Mouse (Mus musculus) brain, embryonic 14.5 days (tissue): ENCODE results near the gene Ago3. TPM values are rescaled to one million over a fixed set of nuclear protein-coding genes. Genes with fewer than 3 reads are reported as not detected.

Experiments
- DNase-seq: peaks from one replicate; pipeline ENCODE4 v3.0.0-alpha.2; 2011; ENCODE audit warnings: low read depth
- CTCF ChIP-seq: fragments of 200-500 bp; IDR thresholded peaks from 2 replicates; pipeline ENCODE4 v1.5.1; 2012; ENCODE audit warnings: inconsistent platforms, mild to moderate bottlenecking, moderate library complexity, borderline replicate concordance; ENCODE audit not compliant: insufficient read depth, insufficient read length; ENCODE audit errors: extremely low read depth
- POLR2A ChIP-seq: fragments of 200-500 bp; IDR thresholded peaks from 2 replicates; pipeline ENCODE4 v1.6.1; 2012; ENCODE audit warnings: mild to moderate bottlenecking, inconsistent platforms, borderline replicate concordance; ENCODE audit not compliant: poor library complexity, insufficient read depth, insufficient read length, severe bottlenecking; ENCODE audit errors: extremely low read depth
- polyA plus RNA-seq: library from polyadenylated mRNA; depleted of rRNA; stranded (reverse); fragments of >200 nt; gene quantifications from 2 replicates; pipeline ENCODE4 v1.2.3, GENCODE M21; 2012

Gene Ago3
- polyA plus RNA-seq, 1 experiment = 7.6 TPM

DNA sequence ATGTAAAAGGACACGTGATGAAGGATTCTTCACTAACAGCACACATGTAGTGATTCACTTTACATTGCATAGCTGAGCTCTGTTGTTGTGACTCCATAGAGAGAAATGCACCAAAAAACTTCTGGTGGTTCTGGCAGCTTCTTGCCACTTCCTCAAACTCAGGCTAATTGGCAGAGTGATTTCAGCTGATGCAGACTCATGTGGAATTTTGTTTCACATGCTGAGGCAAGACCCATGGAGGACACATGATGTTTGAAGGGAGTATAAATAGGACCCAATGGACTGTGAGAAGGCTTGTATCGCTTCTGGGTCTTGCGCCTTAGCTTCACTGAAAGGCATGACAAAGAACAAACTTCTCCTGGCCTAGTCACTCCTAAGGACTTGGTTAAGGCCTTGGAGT is 16.8 kb downstream of the Ago3 start:
- TF ChIP-seq CTCF (no peak), POLR2A (no peak)
- DNase-seq = no peak

DNA sequence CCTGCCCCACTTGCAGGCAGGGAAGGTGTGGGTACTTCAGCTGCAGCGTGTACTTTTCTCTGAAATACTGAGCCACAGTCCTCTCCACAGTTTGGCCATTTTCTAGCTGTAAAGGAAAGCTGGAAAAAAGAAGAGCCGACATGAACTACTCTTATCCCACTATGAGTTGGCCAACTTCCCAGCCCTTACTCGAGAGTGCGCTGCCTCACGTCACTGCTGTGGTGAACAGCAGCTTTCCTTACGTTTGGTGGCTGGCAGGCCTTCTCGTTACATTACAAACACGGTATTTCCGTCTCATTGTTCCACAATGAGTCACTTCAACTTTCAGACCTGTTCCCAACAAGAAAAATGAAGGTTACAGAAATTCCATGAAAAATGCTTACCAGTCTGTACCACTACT is 57.9 kb downstream of the Ago3 start:
- TF ChIP-seq CTCF (no peak), POLR2A (no peak)
- peak; percentile 24 for DNase-seq

DNA sequence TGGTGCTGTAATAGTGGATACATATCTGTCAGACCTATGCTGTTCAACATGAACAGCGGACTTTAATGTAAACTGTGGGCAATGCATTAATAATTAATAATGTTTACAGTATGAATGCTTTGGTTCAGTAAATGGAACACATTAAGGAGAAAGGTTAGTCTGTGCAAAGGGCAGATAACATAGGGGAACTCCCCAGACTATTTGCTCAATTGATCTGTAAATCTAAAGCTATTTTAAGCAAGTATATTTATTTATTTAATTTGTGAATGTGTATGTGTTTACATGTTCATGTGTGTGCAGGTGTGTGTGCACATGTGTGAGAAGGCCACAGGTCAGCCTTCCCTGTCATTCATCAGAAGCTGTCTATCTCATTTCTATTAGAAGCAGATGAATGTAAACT is 69.3 kb downstream of the Ago3 start:
- DNase-seq = no peak
- no peak for TF ChIP-seq POLR2A
- TF ChIP-seq CTCF = no peak

GRCm38 (mm10) chr4:126343451-126343850 is 85.9 kb downstream of the Ago3 start:
- TF ChIP-seq CTCF (no peak), POLR2A (no peak)
- no peak for DNase-seq

DNA sequence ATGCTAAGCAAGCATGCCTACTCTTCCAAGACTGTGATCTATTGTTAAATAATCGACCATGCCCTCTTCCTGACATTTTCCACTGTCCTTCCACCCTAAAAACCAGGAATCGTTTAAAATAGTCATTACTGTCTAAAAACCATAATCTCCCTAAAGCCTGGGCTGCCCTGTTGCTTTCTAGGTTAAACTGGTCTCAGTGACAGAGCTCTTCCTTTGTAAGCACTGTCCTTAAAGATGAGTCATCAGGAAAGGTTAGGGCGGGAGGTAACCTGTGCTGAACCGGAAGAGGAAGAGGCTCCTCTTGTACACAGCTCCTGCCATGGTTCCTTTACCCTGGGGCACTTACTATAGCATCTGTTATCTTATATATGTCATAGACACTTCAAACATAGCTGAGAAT is 89.9 kb downstream of the Ago3 start:
- TF ChIP-seq POLR2A (no peak), CTCF (no peak)
- DNase-seq = no peak

DNA sequence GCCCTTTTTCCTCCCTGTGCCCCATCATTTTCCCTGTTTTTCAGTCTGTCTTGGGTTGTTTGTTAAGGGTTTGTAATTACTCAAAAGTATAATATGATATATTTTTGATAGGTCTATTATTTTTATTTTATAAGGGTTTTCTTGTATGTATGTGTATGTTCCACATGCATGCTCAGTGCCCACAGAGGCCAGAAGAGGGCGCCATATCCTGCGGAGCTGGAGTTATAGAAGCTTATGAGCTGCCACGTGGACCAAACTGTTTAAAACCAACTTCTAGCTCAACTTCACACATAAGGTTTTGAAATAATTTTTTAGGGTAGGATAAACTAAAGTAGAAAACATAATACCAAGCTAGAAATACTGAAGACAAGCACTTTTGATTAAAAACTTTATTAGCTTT is 97.0 kb downstream of the Ago3 start:
- no peak for DNase-seq
- TF ChIP-seq CTCF (peak; percentile 32; the same call in 1 of the 2 replicates), POLR2A (no peak)

- DNase-seq = no peak
- TF ChIP-seq POLR2A (no peak), CTCF (no peak)
Measured at GRCm38 (mm10) chr4:126331751-126332150, 97.6 kb downstream of the Ago3 start.

DNA sequence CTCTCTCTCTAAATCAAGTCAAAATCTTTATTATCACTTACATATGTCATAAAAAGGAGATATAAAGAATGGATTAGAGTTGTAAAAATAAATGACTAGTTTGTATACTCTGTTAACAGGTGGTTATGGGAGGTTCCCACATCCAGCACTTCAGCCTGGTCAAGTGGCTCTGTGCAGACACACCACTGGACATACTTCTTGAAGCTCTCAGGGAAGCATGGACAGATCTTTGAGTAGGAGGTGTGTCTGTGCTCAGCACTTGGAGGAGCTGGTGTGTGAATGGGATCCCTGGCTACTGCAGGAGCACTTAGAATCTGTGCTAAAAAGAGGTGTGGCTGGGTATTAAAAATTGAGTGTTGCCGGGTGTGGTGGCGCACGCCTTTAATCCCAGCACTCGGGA is 99.1 kb downstream of the Ago3 start:
- DNase-seq = no peak
- TF ChIP-seq POLR2A (no peak), CTCF (no peak)

DNA sequence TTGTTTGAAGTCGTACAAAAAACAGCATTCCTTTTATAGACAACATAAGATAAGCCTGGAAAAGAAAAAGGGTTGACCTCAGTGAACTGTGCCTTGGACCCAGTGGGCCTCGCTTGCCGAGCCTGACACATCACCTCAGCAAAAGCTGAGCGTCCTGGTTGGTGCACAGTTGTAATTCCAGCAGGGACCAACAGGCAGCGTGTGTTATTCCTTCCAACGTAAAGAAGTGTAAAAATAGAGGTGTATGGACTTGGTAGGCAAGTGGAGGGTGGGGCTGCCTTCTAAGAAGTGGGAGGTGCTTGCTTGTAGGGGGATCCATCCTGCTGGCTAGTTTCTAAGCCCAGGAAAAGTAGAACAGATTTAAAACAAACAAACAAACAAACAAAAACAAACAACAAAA is 103.3 kb downstream of the Ago3 start:
- no peak for DNase-seq
- TF ChIP-seq POLR2A = no peak
- TF ChIP-seq CTCF = no peak; the same call in 1 of the 2 replicates

DNA sequence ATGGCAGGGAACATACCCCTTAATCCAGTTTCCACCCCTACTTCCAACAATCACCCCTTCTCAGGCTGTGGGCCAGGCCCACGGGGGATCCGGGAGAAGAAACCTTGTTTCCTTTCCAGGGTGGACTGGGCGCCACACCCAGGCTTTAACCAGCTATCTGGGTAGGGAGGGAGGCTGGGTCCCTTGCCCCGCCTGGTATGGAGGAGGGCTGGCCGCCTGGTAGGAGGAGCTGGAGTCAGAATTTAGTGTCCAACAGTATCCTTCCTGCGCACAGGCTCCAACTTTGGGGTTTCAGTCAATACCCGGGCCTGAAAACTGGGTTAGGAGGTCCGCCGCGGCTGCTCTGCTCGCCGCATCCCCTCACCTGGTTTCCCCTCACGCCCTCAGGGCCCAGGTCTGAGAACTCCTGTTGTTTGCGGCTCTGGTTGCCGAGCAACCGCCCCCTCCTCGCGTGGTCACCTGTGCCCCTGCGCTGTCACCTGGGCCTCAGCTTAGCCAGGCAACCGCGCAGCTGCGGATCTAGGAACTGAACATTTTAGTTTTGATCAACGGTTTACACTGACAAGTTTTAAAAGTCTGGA is 104.0 kb downstream of the Ago3 start, which contains the start of gene Tekt2:
TSS of gene Tekt2 (minus strand) at position 408 of the 581 bp plus-strand sequence.
- DNase-seq = peak; percentile 31
- TF ChIP-seq CTCF (no peak), POLR2A (no peak)

DNA sequence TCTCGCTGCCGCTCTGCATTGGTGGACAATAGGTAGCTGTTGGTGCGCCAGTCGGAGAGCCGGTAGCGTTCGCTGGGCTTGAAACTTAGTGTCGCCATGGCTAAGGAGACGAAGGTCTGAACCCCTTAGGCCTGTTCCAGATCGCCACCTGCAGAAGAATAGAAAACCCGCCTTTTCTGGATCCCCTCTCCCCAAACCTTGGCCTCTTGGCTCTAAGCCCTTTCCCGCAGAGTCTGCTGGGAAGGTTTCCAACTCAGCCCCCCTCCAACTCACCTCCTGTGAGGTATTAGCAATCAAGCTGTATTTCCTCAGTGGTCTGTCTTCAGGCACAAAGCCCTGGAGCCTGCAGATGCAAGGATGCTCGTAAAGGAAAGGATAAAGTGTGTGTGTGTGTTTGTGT is 104.5 kb downstream of the Ago3 start:
- peak; percentile 57 for DNase-seq
- no peak for TF ChIP-seq CTCF
- no peak for TF ChIP-seq POLR2A

- DNase-seq = no peak
Measured at GRCm38 (mm10) chr4:126322646-126323045, 106.7 kb downstream of the Ago3 start.

GRCm38 (mm10) chr4:126321854-126322511 is 107.4 kb downstream of the Ago3 start:
- TF ChIP-seq POLR2A (no peak), CTCF (no peak)
- DNase-seq = no peak

More at GRCm38 (mm10) chr4:126322646-126323045, 106.7 kb downstream of the Ago3 start:
- TF ChIP-seq CTCF (no peak), POLR2A (no peak)
